Mouse (Mus musculus): ENCODE measurements around the gene Brd3. TPM values are rescaled to one million over a fixed set of nuclear protein-coding genes. Genes with fewer than 3 reads are reported as not detected.

Gene Brd3
- polyA plus RNA-seq, 1 experiment, result 58.4 TPM

DNA sequence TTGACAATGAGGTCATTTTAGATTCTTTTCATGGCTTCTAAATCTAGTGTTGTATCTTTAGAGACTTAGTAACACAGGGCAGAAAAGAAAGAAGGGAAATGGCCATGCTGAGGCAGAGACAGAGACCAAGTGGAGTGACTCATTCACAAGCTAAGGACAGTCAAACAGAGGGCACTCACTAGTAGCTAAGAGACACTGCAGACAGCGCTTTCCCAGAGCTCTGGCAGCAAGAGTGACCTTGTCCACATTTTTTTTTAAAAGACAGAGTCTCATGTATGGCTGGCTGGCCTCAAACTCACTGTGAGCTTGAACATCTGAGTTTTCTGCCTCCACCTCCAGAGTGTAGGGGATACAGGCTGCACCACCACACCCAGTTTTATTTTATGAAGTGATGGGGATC is 69.6 kb downstream of the Brd3 start:
- H3K27me3 ChIP-seq (replicated peaks), result peaks cover 14% of the 10 kb centered on the region
- no peak for TF ChIP-seq GATA1 (IDR thresholded peaks at IDR 0.05; ENCODE audit: borderline replicate concordance, low read length)
- no peak for TF ChIP-seq FLI1 (IDR thresholded peaks at IDR 0.05; ENCODE audit: low read length)
- peaks cover 55% of the 10 kb centered on the region for H3K4me1 ChIP-seq
- H3K36me3 ChIP-seq (replicated peaks; ENCODE audit: low read length), result no peaks in the 10 kb centered on the region
- H3K9me3 ChIP-seq, result no peaks in the 10 kb centered on the region
- H3K4me3 ChIP-seq (replicated peaks), result peak overlapping the region; percentile 69

DNA sequence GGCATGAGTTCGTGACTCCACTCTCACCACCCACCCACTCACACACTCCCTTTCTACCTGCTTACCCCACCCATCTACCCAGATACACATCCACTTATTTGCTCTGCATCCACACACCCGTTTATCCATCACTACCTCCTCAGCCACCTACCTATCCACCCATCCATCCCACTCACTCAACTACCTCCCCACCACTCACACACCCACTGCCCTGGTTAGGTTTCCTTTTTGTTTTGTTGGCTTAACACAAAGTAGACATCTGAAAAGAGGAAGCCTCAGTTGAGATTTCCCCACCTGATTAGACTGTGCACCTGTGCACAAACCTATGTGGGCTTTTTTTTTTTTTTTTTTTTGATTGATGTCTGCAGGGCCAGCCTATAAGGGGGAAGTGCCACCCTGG is 74.9 kb downstream of the Brd3 start:
- Histone ChIP-seq H3K27me3 (replicated peaks) (peaks cover 42% of the 10 kb centered on the region), H3K4me1 (peaks cover 18% of the 10 kb centered on the region), H3K4me3 (replicated peaks) (no peak overlapping the region), H3K36me3 (replicated peaks; ENCODE audit: low read length) (no peaks in the 10 kb centered on the region), H3K9me3 (no peaks in the 10 kb centered on the region)
- no peak for TF ChIP-seq GATA1 (IDR thresholded peaks at IDR 0.05; ENCODE audit: borderline replicate concordance, low read length)
- no peak for TF ChIP-seq FLI1 (IDR thresholded peaks at IDR 0.05; ENCODE audit: low read length)

DNA sequence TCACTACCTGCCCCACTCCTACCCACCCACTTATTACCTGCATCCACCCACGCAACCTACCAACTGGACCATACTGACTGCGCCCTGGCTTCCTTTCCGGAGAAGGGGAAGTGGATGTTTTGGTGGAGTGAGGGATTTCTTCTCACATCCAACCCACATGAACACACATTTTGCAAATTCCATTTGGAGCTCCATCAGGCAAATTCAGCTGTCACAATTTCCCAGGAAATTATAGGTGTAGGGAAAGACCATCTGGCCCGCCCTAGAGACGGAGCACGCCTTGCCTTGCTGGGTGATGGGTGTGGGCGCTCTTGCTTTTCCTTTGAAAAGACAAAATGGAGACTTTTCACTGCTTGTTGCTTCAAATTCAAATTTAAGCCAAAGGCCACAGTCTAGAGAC is 76.8 kb downstream of the Brd3 start:
- H3K36me3 ChIP-seq (replicated peaks; ENCODE audit: low read length), result no peaks in the 10 kb centered on the region
- TF ChIP-seq FLI1 (IDR thresholded peaks at IDR 0.05; ENCODE audit: low read length) (no peak), GATA1 (IDR thresholded peaks at IDR 0.05; ENCODE audit: borderline replicate concordance, low read length) (no peak)
- H3K4me1 ChIP-seq, result peaks cover 28% of the 10 kb centered on the region
- no peaks in the 10 kb centered on the region for H3K9me3 ChIP-seq
- peaks cover 47% of the 10 kb centered on the region for H3K27me3 ChIP-seq (replicated peaks)
- no peak overlapping the region for H3K4me3 ChIP-seq (replicated peaks)

DNA sequence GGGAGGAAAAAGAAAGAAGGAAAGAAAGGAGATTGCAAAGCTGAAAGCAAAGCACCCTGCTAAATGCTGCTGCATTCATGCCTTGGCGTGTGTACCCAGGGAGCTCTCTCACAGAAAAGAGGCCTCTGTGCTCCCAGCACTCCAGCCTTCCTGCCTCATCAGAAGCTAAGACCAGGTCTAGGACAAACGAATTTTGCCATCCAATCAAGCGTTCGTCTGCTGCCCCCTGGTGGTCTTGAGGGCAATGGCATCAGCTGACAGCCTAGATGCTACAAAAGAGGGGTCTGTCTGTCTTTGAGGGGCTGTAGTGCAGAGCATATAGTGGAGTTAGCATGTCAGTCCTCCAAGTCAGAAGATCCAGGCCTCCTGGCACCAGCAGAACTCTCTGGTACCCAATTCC is 79.4 kb downstream of the Brd3 start:
- Histone ChIP-seq H3K36me3 (replicated peaks; ENCODE audit: low read length) (no peaks in the 10 kb centered on the region), H3K27me3 (replicated peaks) (peaks cover 63% of the 10 kb centered on the region), H3K9me3 (no peaks in the 10 kb centered on the region), H3K4me1 (peaks cover 27% of the 10 kb centered on the region), H3K4me3 (replicated peaks) (no peak overlapping the region)
- TF ChIP-seq FLI1 (IDR thresholded peaks at IDR 0.05; ENCODE audit: low read length) (no peak), GATA1 (IDR thresholded peaks at IDR 0.05; ENCODE audit: borderline replicate concordance, low read length) (no peak)

DNA sequence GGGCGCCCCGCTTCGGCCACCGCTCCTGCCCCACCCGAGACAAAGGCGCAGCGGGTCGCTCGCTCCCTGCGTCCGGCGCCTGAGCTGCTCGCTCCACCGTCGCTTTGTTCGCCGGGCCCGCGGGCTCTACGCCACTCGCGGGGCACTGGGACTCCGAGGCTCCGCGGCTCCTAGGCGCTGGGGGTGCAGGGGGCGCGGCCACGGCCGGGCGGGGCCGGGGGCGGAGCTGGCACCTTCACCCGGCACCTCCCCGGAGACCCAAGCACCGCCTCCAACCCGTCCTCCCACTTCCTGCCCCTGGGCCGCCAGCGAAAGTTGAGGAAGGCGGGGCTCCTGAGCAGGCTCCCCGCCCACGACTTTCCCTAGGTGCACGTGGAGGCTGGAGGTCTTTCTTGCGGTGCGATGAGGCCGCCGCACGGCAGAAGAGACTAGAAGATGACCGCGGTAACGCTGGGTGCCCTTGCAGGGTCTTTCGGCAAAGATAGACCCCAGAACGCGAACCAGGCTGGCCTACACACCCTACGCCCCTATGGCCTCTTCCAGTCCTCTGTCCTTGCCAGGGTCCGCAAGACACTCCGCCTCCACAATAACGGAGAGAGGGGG is 80.5 kb downstream of the Brd3 start, which contains the start of gene Vav2:
Vav2 (minus strand) TSS at position 179 of the 603 bp plus-strand sequence.
- H3K4me1 ChIP-seq, result peaks cover 27% of the 10 kb centered on the region
- no peaks in the 10 kb centered on the region for H3K36me3 ChIP-seq (replicated peaks; ENCODE audit: low read length)
- TF ChIP-seq FLI1 (IDR thresholded peaks at IDR 0.05; ENCODE audit: low read length) (no peak), GATA1 (IDR thresholded peaks at IDR 0.05; ENCODE audit: borderline replicate concordance, low read length) (no peak)
- H3K27me3 ChIP-seq (replicated peaks), result peaks cover 68% of the 10 kb centered on the region
- H3K9me3 ChIP-seq, result no peaks in the 10 kb centered on the region
- H3K4me3 ChIP-seq (replicated peaks), result peak within 1 kb of the TSS; percentile 93

DNA sequence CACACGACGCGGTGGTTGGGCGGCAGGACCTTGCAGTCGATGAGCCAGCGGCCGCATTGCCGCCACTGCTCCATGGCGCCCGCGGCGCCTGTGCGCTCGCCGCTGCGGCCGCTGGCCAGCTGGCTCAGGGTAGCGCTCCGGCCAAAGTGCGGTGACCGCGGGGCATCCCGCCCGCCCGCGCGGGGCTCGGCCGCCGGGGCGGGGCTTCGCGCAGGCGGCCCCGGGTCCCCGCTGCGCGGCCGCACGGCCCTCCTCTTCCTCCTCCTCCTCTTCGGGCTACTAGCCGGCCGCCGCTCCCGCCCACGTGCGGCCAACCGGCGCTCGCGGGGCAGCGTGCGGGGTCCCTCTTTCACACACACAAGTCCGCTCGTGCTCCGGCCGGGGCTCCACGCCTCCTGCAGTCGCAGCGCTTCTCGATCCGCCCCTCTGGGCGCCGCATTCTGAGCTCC is 81.0 kb downstream of the Brd3 start:
- peaks cover 30% of the 10 kb centered on the region for H3K4me1 ChIP-seq
- no peaks in the 10 kb centered on the region for H3K36me3 ChIP-seq (replicated peaks; ENCODE audit: low read length)
- H3K9me3 ChIP-seq, result no peaks in the 10 kb centered on the region
- no peak for TF ChIP-seq GATA1 (IDR thresholded peaks at IDR 0.05; ENCODE audit: borderline replicate concordance, low read length)
- TF ChIP-seq FLI1 (IDR thresholded peaks at IDR 0.05; ENCODE audit: low read length), result no peak
- peak overlapping the region; percentile 93 for H3K4me3 ChIP-seq (replicated peaks)
- H3K27me3 ChIP-seq (replicated peaks), result peaks cover 70% of the 10 kb centered on the region

DNA sequence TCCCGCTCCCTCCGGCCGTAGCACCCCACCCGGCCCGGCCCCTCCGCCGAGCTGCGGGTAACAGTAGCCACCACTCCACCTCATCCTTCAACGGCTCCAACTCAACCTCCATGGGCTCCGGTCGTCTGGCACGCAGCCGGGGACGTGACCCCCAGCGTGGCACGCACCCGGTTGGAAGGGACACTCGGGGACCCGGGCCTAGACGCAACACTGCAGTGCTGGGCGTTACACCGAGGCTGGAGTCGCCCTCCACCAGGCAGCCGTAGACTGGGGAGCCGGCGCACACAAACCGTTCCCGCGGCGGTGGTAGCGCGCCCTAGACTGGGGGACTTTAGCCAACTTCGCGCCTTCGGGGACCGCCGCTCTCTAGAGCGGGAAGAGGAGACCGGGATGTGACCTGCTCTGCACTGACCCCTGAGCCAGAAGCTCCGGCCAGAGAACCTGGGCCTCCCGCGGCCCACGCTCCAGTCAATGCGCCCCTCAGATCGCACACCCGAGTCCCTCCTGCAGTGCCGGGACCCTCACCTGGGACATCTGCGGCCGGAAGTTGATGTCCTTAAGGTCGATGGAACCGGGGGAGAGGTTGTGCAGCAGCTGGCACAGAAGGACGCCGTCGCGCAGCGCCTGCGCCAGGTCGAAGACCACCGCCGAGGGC is 81.6 kb downstream of the Brd3 start:
- Histone ChIP-seq H3K27me3 (replicated peaks) (peaks cover 68% of the 10 kb centered on the region), H3K4me1 (peaks cover 36% of the 10 kb centered on the region)
- TF ChIP-seq GATA1 (IDR thresholded peaks at IDR 0.05; ENCODE audit: borderline replicate concordance, low read length), result no peak
- TF ChIP-seq FLI1 (IDR thresholded peaks at IDR 0.05; ENCODE audit: low read length), result no peak

DNA sequence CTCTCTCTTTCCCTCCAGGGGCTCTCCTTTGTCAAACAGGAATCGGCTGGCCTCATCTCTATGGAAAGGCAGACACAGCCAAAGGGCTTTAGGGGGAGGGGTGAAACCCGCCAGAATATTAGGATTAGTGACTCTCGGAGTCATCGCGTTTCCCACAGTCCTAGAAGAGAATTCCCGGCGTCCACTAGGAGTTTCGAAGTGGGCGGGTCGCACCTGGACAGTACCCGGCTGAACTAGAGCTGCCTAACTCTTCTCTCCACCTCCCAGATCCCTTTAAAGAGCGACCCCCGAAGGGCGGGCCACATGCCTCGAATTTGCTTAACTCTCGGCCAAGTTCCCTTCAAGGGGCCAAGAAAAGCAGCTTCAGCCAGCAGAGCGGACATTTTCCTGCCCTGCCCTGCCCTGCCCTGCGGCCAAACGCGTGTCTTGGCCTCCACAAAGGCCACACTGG is 82.3 kb downstream of the Brd3 start:
- Histone ChIP-seq H3K36me3 (replicated peaks; ENCODE audit: low read length) (no peaks in the 10 kb centered on the region), H3K4me1 (peaks cover 38% of the 10 kb centered on the region), H3K4me3 (replicated peaks) (peak overlapping the region; percentile 93), H3K9me3 (no peaks in the 10 kb centered on the region), H3K27me3 (replicated peaks) (peaks cover 61% of the 10 kb centered on the region)
- no peak for TF ChIP-seq GATA1 (IDR thresholded peaks at IDR 0.05; ENCODE audit: borderline replicate concordance, low read length)
- no peak for TF ChIP-seq FLI1 (IDR thresholded peaks at IDR 0.05; ENCODE audit: low read length)

More for the DNA sequence above, 81.6 kb downstream of the Brd3 start:
- Histone ChIP-seq H3K36me3 (replicated peaks; ENCODE audit: low read length) (no peaks in the 10 kb centered on the region), H3K4me3 (replicated peaks) (peak overlapping the region; percentile 93), H3K9me3 (no peaks in the 10 kb centered on the region)

DNA sequence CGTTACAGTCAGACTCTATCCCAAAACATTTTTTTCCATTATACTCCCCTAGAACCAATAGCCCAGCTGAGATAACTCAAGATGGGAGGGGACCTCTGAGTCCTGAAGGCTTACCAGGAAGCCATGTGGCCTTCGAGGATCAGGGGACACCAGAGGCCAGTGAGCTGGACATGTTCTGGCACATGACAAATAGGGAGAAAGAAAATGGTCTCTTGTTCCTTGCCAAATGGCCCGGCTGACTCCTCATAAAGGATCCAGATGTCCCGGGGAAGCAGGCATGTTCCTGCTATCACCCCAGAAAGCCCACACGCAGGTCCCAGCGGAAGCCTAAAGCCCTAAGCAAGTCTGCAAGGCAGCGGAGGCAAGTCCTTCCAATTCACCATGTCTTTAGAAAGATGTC is 83.9 kb downstream of the Brd3 start:
- Histone ChIP-seq H3K36me3 (replicated peaks; ENCODE audit: low read length) (no peaks in the 10 kb centered on the region), H3K4me3 (replicated peaks) (no peak overlapping the region), H3K4me1 (peaks cover 54% of the 10 kb centered on the region), H3K9me3 (no peaks in the 10 kb centered on the region), H3K27me3 (replicated peaks) (peaks cover 53% of the 10 kb centered on the region)
- no peak for TF ChIP-seq GATA1 (IDR thresholded peaks at IDR 0.05; ENCODE audit: borderline replicate concordance, low read length)
- TF ChIP-seq FLI1 (IDR thresholded peaks at IDR 0.05; ENCODE audit: low read length), result no peak
